Mouse (Mus musculus): ENCODE measurements around the gene Macrod2.

GRCm38 (mm10) chr2:141292847-141293246, 897.7 kb downstream of the Macrod2 start:
- TF ChIP-seq CTCF (IDR thresholded peaks at IDR 0.05) (no peak), EP300 (IDR thresholded peaks at IDR 0.05) (no peak)

All from lung, postnatal 0 days (tissue).